Mouse (Mus musculus): ENCODE measurements around the gene Armcx1. TPM values are rescaled to one million over a fixed set of nuclear protein-coding genes. Genes with fewer than 3 reads are reported as not detected.
"Not testable (repeated sequence)": the region's sequence is repeated elsewhere in the genome, so short reads cannot be mapped to it uniquely, and the experiment has no call there.

Armcx1 gene
- polyA plus RNA-seq, 1 experiment from 2014 or later: 119 TPM

- not testable (repeated sequence) for H3K36me3 ChIP-seq; H3K9me3 ChIP-seq (replicated peaks); H3K4me2 ChIP-seq; H3K9ac ChIP-seq (replicated peaks); H3K27me3 ChIP-seq (replicated peaks); H3K4me1 ChIP-seq; H3K27ac ChIP-seq (replicated peaks); H3K4me3 ChIP-seq (replicated peaks); ATAC-seq (ENCODE audit: low FRiP score)
- 43% methylated on average over 4 of the region's 4 CpGs for WGBS
Measured at GRCm38 (mm10) chrX:134763428-134764198, 45.9 kb downstream of the Armcx1 start.

Small RNA genes within 50 kb of the gene (microRNA-seq; reads per million reads assigned to microRNA genes)
- gene Mir7093: not detected

Other genes starting within 250 kb of the Armcx1 start
- 0.15 and 0.28 TPM in 2 replicates for gene Taf7l, start 241.5 kb upstream of the Armcx1 start, polyA plus RNA-seq (2015; fragmentation: Nextera tagmentation; extraction: Ambion mirVana)
- gene Timm8a1, start 176.1 kb upstream of the Armcx1 start, polyA plus RNA-seq (2015; fragmentation: Nextera tagmentation; extraction: Ambion mirVana): 51.9 and 62.5 TPM in 2 replicates
- 0.75 and 2.6 TPM in 2 replicates for gene Btk, start 134.4 kb upstream of the Armcx1 start, polyA plus RNA-seq (2015; fragmentation: Nextera tagmentation; extraction: Ambion mirVana)
- gene Rpl36a, start 132.3 kb upstream of the Armcx1 start, polyA plus RNA-seq (2015; fragmentation: Nextera tagmentation; extraction: Ambion mirVana): 184 and 216 TPM in 2 replicates
- 4.1 and 7.2 TPM in 2 replicates for gene Gla, start 116.8 kb upstream of the Armcx1 start, polyA plus RNA-seq (2015; fragmentation: Nextera tagmentation; extraction: Ambion mirVana)
- gene Hnrnph2, start 116.8 kb upstream of the Armcx1 start, polyA plus RNA-seq (2015; fragmentation: Nextera tagmentation; extraction: Ambion mirVana): 134 and 144 TPM in 2 replicates
- gene Armcx4, start 31.4 kb upstream of the Armcx1 start, polyA plus RNA-seq (2015; fragmentation: Nextera tagmentation; extraction: Ambion mirVana): 4.7 and 5.4 TPM in 2 replicates
- gene Armcx6, start 33.5 kb downstream of the Armcx1 start, polyA plus RNA-seq (2015; fragmentation: Nextera tagmentation; extraction: Ambion mirVana): 45.2 and 49.7 TPM in 2 replicates
- gene Armcx3, start 38.6 kb downstream of the Armcx1 start, polyA plus RNA-seq (2015; fragmentation: Nextera tagmentation; extraction: Ambion mirVana): 99.9 and 101 TPM in 2 replicates
- gene Armcx2, start 91.3 kb downstream of the Armcx1 start, polyA plus RNA-seq (2015; fragmentation: Nextera tagmentation; extraction: Ambion mirVana): 78.0 and 78.6 TPM in 2 replicates
- gene Nxf2, start 246.8 kb downstream of the Armcx1 start, polyA plus RNA-seq (2015; fragmentation: Nextera tagmentation; extraction: Ambion mirVana): 0.19 and 0.36 TPM in 2 replicates